Mouse (Mus musculus) liver, embryonic 14.5 days (tissue): ENCODE results near the gene Ikbke.

Experiments used
- CTCF ChIP-seq: IDR thresholded peaks from 2 replicates; pipeline ENCODE4 v1.5.1; 2016; ENCODE audit warnings: antibody characterized with exemption, low read depth, control low read depth
- EP300 ChIP-seq: IDR thresholded peaks from 2 replicates; pipeline ENCODE4 v1.6.1; 2016; ENCODE audit warnings: antibody characterized with exemption, low read depth

DNA sequence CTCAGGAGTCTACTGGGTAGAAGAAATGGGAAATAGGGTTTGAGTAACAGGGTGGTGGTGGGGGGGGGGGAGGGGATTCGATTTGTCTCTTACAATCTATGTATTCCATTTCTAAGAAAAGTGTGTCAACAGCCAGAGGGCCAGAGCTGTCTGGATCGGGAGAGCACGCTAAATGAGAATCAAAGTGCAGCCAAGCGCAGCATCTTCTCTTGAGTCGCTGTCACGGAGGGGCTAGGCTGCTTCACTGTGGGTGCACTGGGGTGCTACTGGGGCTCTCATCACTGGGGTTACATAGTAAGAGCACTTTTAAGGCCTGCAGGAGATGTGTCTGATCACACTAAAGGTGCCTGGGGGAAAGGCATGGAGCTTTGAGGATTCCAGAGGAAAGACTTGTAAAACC lies 70.6 kb downstream of the Ikbke start:
- TF ChIP-seq CTCF (no peak), EP300 (no peak)
